Mouse (Mus musculus): ENCODE results near the gene Sarm1. TPM values are rescaled to one million over a fixed set of nuclear protein-coding genes. Genes with fewer than 3 reads are reported as not detected.

The Sarm1 gene
- total and polyA plus RNA-seq, 3 experiments, result 0.50 to 1.1 (median 0.55) TPM

- H3K4me2 ChIP-seq (ENCODE audit: insufficient read depth, low read depth, poor library complexity, severe bottlenecking), result no peak overlapping the region
- H3K9me3 ChIP-seq (replicated peaks; ENCODE audit: low read length), result peaks cover 8% of the 10 kb centered on the region
- peaks cover 9 to 14% of the 10 kb centered on the region in 2 experiments for H3K4me1 ChIP-seq (ENCODE audit: control insufficient read depth in 1 of 2, insufficient read depth in 2 of 2)
- no peaks in the 10 kb centered on the region for H3K79me2 ChIP-seq (replicated peaks; ENCODE audit: control insufficient read depth, extremely low read depth, insufficient read depth, poor library complexity, severe bottlenecking)
- no peak overlapping the region for H3K9ac ChIP-seq (ENCODE audit: insufficient read depth, low read depth)
- no peak overlapping the region for H3K4me3 ChIP-seq (replicated peaks in 1 of 3; ENCODE audit: low read depth in 2 of 3, low read length in 2 of 3, poor library complexity in 1 of 3)
- peaks cover 6% of the 10 kb centered on the region for H3K27me3 ChIP-seq (replicated peaks)
- H3K27ac ChIP-seq (ENCODE audit: insufficient read depth, low read depth), result no peak overlapping the region
- TF ChIP-seq USF2 (conservative IDR thresholded peaks at IDR 0.05; ENCODE audit: low read depth, low read length), result no peak
- TF ChIP-seq MEF2A (IDR thresholded peaks at IDR 0.05; ENCODE audit: borderline replicate concordance, low read depth, low read length), result no peak
- TF ChIP-seq BHLHE40 (IDR thresholded peaks at IDR 0.05; ENCODE audit: low read depth, low read length), result no peak
- dilution Hi-C loops (cut with MboI; ENCODE audit: extremely low pct_ligation_motif_present, extremely low pct_unique_long_range_greater_than_20kb, low sequenced_read_pairs) (no loop called here), in situ Hi-C loops (cut with MboI; ENCODE audit: low pct_ligation_motif_present, low pct_unique_long_range_greater_than_20kb, low sequenced_read_pairs) (loop anchor here (5.0 kb wide), 1 partner anchor 34 kb away; the partner anchor contains the start of genes Sarm1 and Vtn)
- no peak for DNase-seq (ENCODE audit: extremely low read depth)
- H3K36me3 ChIP-seq (replicated peaks in 1 of 2; ENCODE audit: control insufficient read depth in 1 of 2, insufficient read depth in 1 of 2, low read length in 1 of 2), result no peaks in the 10 kb centered on the region
Observed at GRCm38 (mm10) chr11:78463286-78464036, 34.1 kb downstream of the Sarm1 start.

- TF ChIP-seq MEF2A (IDR thresholded peaks at IDR 0.05; ENCODE audit: borderline replicate concordance, low read depth, low read length) (no peak), ZKSCAN1 (IDR thresholded peaks at IDR 0.05; ENCODE audit: borderline replicate concordance, low read depth, low read length) (no peak), MAFK (IDR thresholded peaks at IDR 0.05; ENCODE audit: insufficient replicate concordance, low read length) (no peak), TCF12 (IDR thresholded peaks at IDR 0.05; ENCODE audit: low read depth, low read length) (no peak), BHLHE40 (IDR thresholded peaks at IDR 0.05; ENCODE audit: low read depth, low read length) (no peak), SIN3A (IDR thresholded peaks at IDR 0.05; ENCODE audit: low read length) (no peak), JUN (IDR thresholded peaks at IDR 0.05; ENCODE audit: insufficient read depth, low read depth, low read length) (no peak), TBP (conservative IDR thresholded peaks at IDR 0.05; ENCODE audit: low read depth, low read length) (no peak), CHD2 (IDR thresholded peaks at IDR 0.05; ENCODE audit: low read length) (no peak), ELF1 (IDR thresholded peaks at IDR 0.05; ENCODE audit: low read depth, low read length) (no peak)
- Histone ChIP-seq H3K27ac (ENCODE audit: insufficient read depth, low read depth) (no peak overlapping the region), H3K79me2 (replicated peaks; ENCODE audit: control insufficient read depth, extremely low read depth, insufficient read depth, poor library complexity, severe bottlenecking) (no peaks in the 10 kb centered on the region), H3K27me3 (replicated peaks) (peaks cover 8% of the 10 kb centered on the region), H3K4me2 (ENCODE audit: insufficient read depth, low read depth, poor library complexity, severe bottlenecking) (no peak overlapping the region), H3K9ac (ENCODE audit: insufficient read depth, low read depth) (no peak overlapping the region), H3K4me3 (replicated peaks in 1 of 3; ENCODE audit: low read depth in 2 of 3, low read length in 2 of 3, poor library complexity in 1 of 3) (no peak overlapping the region), H3K36me3 (replicated peaks in 1 of 2; ENCODE audit: control insufficient read depth in 1 of 2, insufficient read depth in 1 of 2, low read length in 1 of 2) (no peaks in the 10 kb centered on the region), H3K4me1 (ENCODE audit: control insufficient read depth in 1 of 2, insufficient read depth in 2 of 2) (peaks cover 9 to 14% of the 10 kb centered on the region in 2 experiments), H3K9me3 (replicated peaks; ENCODE audit: low read length) (peaks cover 8% of the 10 kb centered on the region)
- dilution Hi-C loops (cut with MboI; ENCODE audit: extremely low pct_ligation_motif_present, extremely low pct_unique_long_range_greater_than_20kb, low sequenced_read_pairs) (no loop called here), in situ Hi-C loops (cut with MboI; ENCODE audit: low pct_ligation_motif_present, low pct_unique_long_range_greater_than_20kb, low sequenced_read_pairs) (loop anchor here (5.0 kb wide), 1 partner anchor 35 kb away; the partner anchor contains the start of genes Sarm1 and Vtn)
- no peak for DNase-seq (ENCODE audit: extremely low read depth)
Observed at GRCm38 (mm10) chr11:78462669-78463068, 34.9 kb downstream of the Sarm1 start.

DNA sequence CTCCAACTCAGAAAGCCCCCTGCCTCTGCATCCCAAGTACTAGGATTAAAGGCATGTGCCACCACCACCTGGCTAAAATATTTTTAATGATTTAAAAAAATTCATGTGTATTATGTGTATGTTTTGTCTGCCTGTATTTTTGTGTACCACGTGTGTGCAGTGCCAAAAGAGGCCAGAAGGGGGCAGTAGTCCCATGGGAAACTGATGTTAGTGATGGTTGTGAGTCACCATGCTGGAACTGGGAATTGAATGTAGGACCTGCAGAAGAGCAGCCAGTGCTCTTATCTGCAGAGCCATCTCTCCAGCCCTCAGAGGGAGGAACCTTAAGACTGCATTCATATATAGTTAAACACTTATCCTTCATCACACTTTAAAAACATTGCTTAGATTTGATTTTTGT lies 35.7 kb downstream of the Sarm1 start:
- Histone ChIP-seq H3K27ac (ENCODE audit: insufficient read depth, low read depth) (no peak overlapping the region), H3K9me3 (replicated peaks; ENCODE audit: low read length) (peaks cover 8% of the 10 kb centered on the region), H3K4me2 (ENCODE audit: insufficient read depth, low read depth, poor library complexity, severe bottlenecking) (no peak overlapping the region), H3K9ac (ENCODE audit: insufficient read depth, low read depth) (no peak overlapping the region), H3K4me3 (replicated peaks in 1 of 3; ENCODE audit: low read depth in 2 of 3, low read length in 2 of 3, poor library complexity in 1 of 3) (no peak overlapping the region), H3K27me3 (replicated peaks) (peaks cover 13% of the 10 kb centered on the region), H3K79me2 (replicated peaks; ENCODE audit: control insufficient read depth, extremely low read depth, insufficient read depth, poor library complexity, severe bottlenecking) (no peaks in the 10 kb centered on the region), H3K4me1 (ENCODE audit: control insufficient read depth in 1 of 2, insufficient read depth in 2 of 2) (peaks cover 9 to 14% of the 10 kb centered on the region in 2 experiments), H3K36me3 (replicated peaks in 1 of 2; ENCODE audit: control insufficient read depth in 1 of 2, insufficient read depth in 1 of 2, low read length in 1 of 2) (no peaks in the 10 kb centered on the region)
- dilution Hi-C loops (cut with MboI; ENCODE audit: extremely low pct_ligation_motif_present, extremely low pct_unique_long_range_greater_than_20kb, low sequenced_read_pairs) (no loop called here), in situ Hi-C loops (cut with MboI; ENCODE audit: low pct_ligation_motif_present, low pct_unique_long_range_greater_than_20kb, low sequenced_read_pairs) (loop anchor here (5.0 kb wide), 1 partner anchor 35 kb away; the partner anchor contains the start of genes Sarm1 and Vtn)
- DNase-seq (ENCODE audit: extremely low read depth), result peak; percentile 44
- TF ChIP-seq RAD21 (IDR thresholded peaks at IDR 0.05; ENCODE audit: low read depth, low read length) (peak; percentile 10), ZKSCAN1 (IDR thresholded peaks at IDR 0.05; ENCODE audit: borderline replicate concordance, low read depth, low read length) (no peak), CTCF (conservative IDR thresholded peaks at IDR 0.05 in 1 of 2, IDR thresholded peaks at IDR 0.05 in 1 of 2; ENCODE audit: low read depth in 2 of 2, low read length in 2 of 2) (peak; percentile 56 to 69)

Data from CH12.LX (cell line).